Mouse (Mus musculus): Measurements from ENCODE around the gene Gm15114. TPM values are rescaled to one million over a fixed set of nuclear protein-coding genes. Genes with fewer than 3 reads are reported as not detected.
"Not testable (repeated sequence)": the region's sequence is repeated elsewhere in the genome, so short reads cannot be mapped to it uniquely, and the experiment has no call there.

The Gm15114 gene
- not detected in 2 replicates for polyA plus RNA-seq (2015; fragmentation: Nextera tagmentation; extraction: Ambion mirVana)

DNA sequence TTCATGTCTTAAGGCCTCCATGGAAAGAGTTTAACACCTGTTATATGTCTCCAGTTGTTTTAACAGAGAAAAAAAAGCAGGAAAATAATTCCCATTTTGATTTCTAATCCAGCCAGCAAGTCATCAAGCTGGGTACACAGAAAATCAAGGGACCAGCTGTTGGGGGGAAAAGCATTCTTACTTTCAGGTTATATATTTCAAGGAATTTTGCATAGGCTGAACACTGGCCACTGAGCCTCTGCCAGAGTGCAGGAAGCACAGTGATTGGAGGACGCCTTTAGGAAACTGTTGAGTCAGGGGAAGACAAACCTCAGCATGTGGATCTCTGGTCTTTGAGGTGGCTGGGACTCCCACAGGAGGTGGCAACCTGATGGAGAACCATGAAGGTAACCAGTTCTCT, at the start of gene Gm15114:
Gm15114 (plus strand) TSS at position 301 of the 400 bp plus-strand sequence.
- not testable (repeated sequence) for H3K9me3 ChIP-seq (ENCODE audit: control insufficient read depth, low read length); ATAC-seq (ENCODE audit: low read depth); H3K27me3 ChIP-seq (ENCODE audit: control insufficient read depth, insufficient read depth, low read depth, low read length); H3K4me1 ChIP-seq (replicated peaks; ENCODE audit: control insufficient read depth, insufficient read depth, low read length); H3K9ac ChIP-seq (ENCODE audit: low read length); H3K4me2 ChIP-seq (ENCODE audit: low read depth, low read length); H3K27ac ChIP-seq (ENCODE audit: low read length); H3K4me3 ChIP-seq (ENCODE audit: low read length); H3K36me3 ChIP-seq (ENCODE audit: control insufficient read depth, insufficient read depth, low read length)
- WGBS: no CpG with 5 or more reads among the region's 1 CpGs

Other genes starting within 250 kb of the Gm15114 start
- not detected in 2 replicates for gene Gm8334, start 126.2 kb downstream of the Gm15114 start, polyA plus RNA-seq (2015; fragmentation: Nextera tagmentation; extraction: Ambion mirVana)
- not detected in 2 replicates for gene Gm15127, start 174.6 kb downstream of the Gm15114 start, polyA plus RNA-seq (2015; fragmentation: Nextera tagmentation; extraction: Ambion mirVana)